ENCODE assay signal across 8 mouse cellular contexts in genomic region chr10:127521611-127522080, GRCm38 (mm10). TPM values are rescaled to one million over a fixed set of nuclear protein-coding genes. Genes with fewer than 3 reads are reported as not detected.
A peak's percentile ranks its signal among the peaks of the same experiment; 100 is the strongest.
DNase-seq lines count a peak whose midpoint lies in the region; ATAC-seq lines count a peak whose summit lies in the region.

No protein-coding gene starts in this region.

- peak overlapping the region; percentile 87 for H3K4me2 ChIP-seq in kidney, embryonic 14.5 days (replicated peaks; ENCODE audit: low read depth, low read length)
- peak overlapping the region; percentile 76 for H3K4me2 ChIP-seq in hindbrain, embryonic 13.5 days
- peak overlapping the region; percentile 56 for H3K4me2 ChIP-seq in midbrain, embryonic 11.5 days

- no peak for DNase-seq in kidney, adult 18-20 months
- peak; percentile 26 for DNase-seq in adipocyte (ENCODE audit: low spot score)
- DNase-seq in midbrain, embryonic 11.5 days (ENCODE audit: low spot score, missing footprints): no peak
- no peak for DNase-seq in left cerebral cortex, adult 8-10 months (ENCODE audit: low spot score in 2 of 2)
- no peak for DNase-seq in thymus, postnatal 36 days
- DNase-seq in kidney, postnatal 10 days: no peak

- peak overlapping the region; percentile 55 for H3K4me3 ChIP-seq in kidney, embryonic 14.5 days (ENCODE audit: low read length)
- peak overlapping the region; percentile 50 for H3K4me3 ChIP-seq in hindbrain, embryonic 13.5 days
- peak overlapping the region; percentile 37 for H3K4me3 ChIP-seq in midbrain, embryonic 11.5 days (ENCODE audit: low read depth, low read length)

- peaks cover 27% of the 10 kb centered on the region for H3K36me3 ChIP-seq in kidney, embryonic 14.5 days (ENCODE audit: control insufficient read depth, insufficient read depth, low read length)
- H3K36me3 ChIP-seq in hindbrain, embryonic 13.5 days: peaks cover 29% of the 10 kb centered on the region
- peaks cover 10% of the 10 kb centered on the region for H3K36me3 ChIP-seq in midbrain, embryonic 11.5 days (ENCODE audit: control insufficient read depth, insufficient read depth, low read length)

- H3K27ac ChIP-seq in kidney, embryonic 14.5 days (ENCODE audit: low read depth, low read length): peak overlapping the region; percentile 13; the same call in 1 of the 2 replicates
- peak overlapping the region; percentile 9; the same call in 1 of the 2 replicates for H3K27ac ChIP-seq in hindbrain, embryonic 13.5 days
- no peak overlapping the region for H3K27ac ChIP-seq in midbrain, embryonic 11.5 days (ENCODE audit: low read depth, low read length)

- peaks cover 30% of the 10 kb centered on the region for H3K4me1 ChIP-seq in kidney, embryonic 14.5 days (ENCODE audit: control insufficient read depth, insufficient read depth, low read length)
- H3K4me1 ChIP-seq in hindbrain, embryonic 13.5 days (replicated peaks): peaks cover 73% of the 10 kb centered on the region
- H3K4me1 ChIP-seq in midbrain, embryonic 11.5 days (ENCODE audit: control insufficient read depth, insufficient read depth, low read length): peaks cover 27% of the 10 kb centered on the region

- WGBS in kidney, embryonic 14.5 days: 10% methylated on average over 12 of the region's 12 CpGs
- 13% methylated on average over 12 of the region's 12 CpGs for WGBS in hindbrain, embryonic 13.5 days
- WGBS in midbrain, embryonic 11.5 days: 13% methylated on average over 12 of the region's 12 CpGs

- peaks cover 35% of the 10 kb centered on the region for H3K27me3 ChIP-seq in kidney, embryonic 14.5 days (ENCODE audit: control insufficient read depth, insufficient read depth, low read length)
- H3K27me3 ChIP-seq in hindbrain, embryonic 13.5 days: peaks cover 57% of the 10 kb centered on the region
- H3K27me3 ChIP-seq in midbrain, embryonic 11.5 days (ENCODE audit: control insufficient read depth, insufficient read depth, low read length): peaks cover 34% of the 10 kb centered on the region

- 0 out of 2 replicates have a peak, but pooled peaks have one; percentile 1 for ATAC-seq in kidney, embryonic 14.5 days (ENCODE audit: low FRiP score, low TSS enrichment)
- 0 out of 2 replicates have a peak, but pooled peaks have one; percentile 0 for ATAC-seq in hindbrain, embryonic 13.5 days (ENCODE audit: low FRiP score)
- peak; percentile 4; the same call in 1 of the 2 replicates for ATAC-seq in midbrain, embryonic 11.5 days (ENCODE audit: low FRiP score)

- no peaks in the 10 kb centered on the region for H3K9me3 ChIP-seq in kidney, embryonic 14.5 days (ENCODE audit: control insufficient read depth, low read length)
- H3K9me3 ChIP-seq in hindbrain, embryonic 13.5 days: no peaks in the 10 kb centered on the region
- H3K9me3 ChIP-seq in midbrain, embryonic 11.5 days (ENCODE audit: control insufficient read depth, low read length): no peaks in the 10 kb centered on the region

- peak overlapping the region; percentile 62 for H3K9ac ChIP-seq in kidney, embryonic 14.5 days (ENCODE audit: low read depth, low read length)
- H3K9ac ChIP-seq in hindbrain, embryonic 13.5 days: peak overlapping the region; percentile 70
- H3K9ac ChIP-seq in midbrain, embryonic 11.5 days (ENCODE audit: low read length): peak overlapping the region; percentile 52

RNA-seq across cellular contexts. Expression of gene Shmt2, which starts 0.6 kb away (rescaled TPM):
- polyA plus RNA-seq in kidney, embryonic 14.5 days (2014; fragmentation: Nextera tagmentation; extraction: Ambion mirVana): 68.9 and 99.8 TPM in 2 replicates
- 52.7 and 57.5 TPM in 2 replicates for polyA plus RNA-seq in hindbrain, embryonic 13.5 days (2015; fragmentation: Nextera tagmentation; extraction: Ambion mirVana)
- 68.8 and 74.8 TPM in 2 replicates for polyA plus RNA-seq in midbrain, embryonic 11.5 days (2014; fragmentation: Nextera tagmentation; extraction: Ambion mirVana)
- total RNA-seq in left cerebral cortex, adult 8-10 months (2022): 10 to 100 TPM; 24.4 to 33.6 (median 25.7) TPM

RNA-seq across cellular contexts. Expression of gene Ndufa4l2, which starts 6.9 kb away (rescaled TPM):
- 27.1 and 32.7 TPM in 2 replicates for polyA plus RNA-seq in kidney, embryonic 14.5 days (2014; fragmentation: Nextera tagmentation; extraction: Ambion mirVana)
- polyA plus RNA-seq in hindbrain, embryonic 13.5 days (2015; fragmentation: Nextera tagmentation; extraction: Ambion mirVana): 13.4 and 15.5 TPM in 2 replicates
- polyA plus RNA-seq in midbrain, embryonic 11.5 days (2014; fragmentation: Nextera tagmentation; extraction: Ambion mirVana): 3.6 and 5.7 TPM in 2 replicates
- total RNA-seq in left cerebral cortex, adult 8-10 months (2022): 1 to 10 TPM; 3.8 to 5.2 (median 4.6) TPM

RNA-seq across cellular contexts. Expression of gene Nxph4, which starts 12.7 kb away (rescaled TPM):
- polyA plus RNA-seq in kidney, embryonic 14.5 days (2014; fragmentation: Nextera tagmentation; extraction: Ambion mirVana): 0.49 and 1.2 TPM in 2 replicates
- 139 and 176 TPM in 2 replicates for polyA plus RNA-seq in hindbrain, embryonic 13.5 days (2015; fragmentation: Nextera tagmentation; extraction: Ambion mirVana)
- polyA plus RNA-seq in midbrain, embryonic 11.5 days (2014; fragmentation: Nextera tagmentation; extraction: Ambion mirVana): 19.5 and 23.6 TPM in 2 replicates
- total RNA-seq in left cerebral cortex, adult 8-10 months (2022): 1 to 10 TPM; 6.6 to 9.7 (median 8.4) TPM

RNA-seq across cellular contexts. Expression of gene Stac3, which starts 20.2 kb away (rescaled TPM):
- polyA plus RNA-seq in kidney, embryonic 14.5 days (2014; fragmentation: Nextera tagmentation; extraction: Ambion mirVana): 0.39 and 0.50 TPM in 2 replicates
- 2.5 TPM in 2 replicates for polyA plus RNA-seq in hindbrain, embryonic 13.5 days (2015; fragmentation: Nextera tagmentation; extraction: Ambion mirVana)
- polyA plus RNA-seq in midbrain, embryonic 11.5 days (2014; fragmentation: Nextera tagmentation; extraction: Ambion mirVana): 0.10 and 0.14 TPM in 2 replicates
- 1 to 10 TPM; 2.3 to 4.5 (median 3.0) TPM for total RNA-seq in left cerebral cortex, adult 8-10 months (2022)
